Mouse (Mus musculus) liver, postnatal 0 days (tissue): ENCODE measurements around the gene Ctsd.

Experiments used
- CTCF ChIP-seq: sonication (generic); IDR thresholded peaks from 2 replicates; pipeline ENCODE4 v1.5.1; 2016; ENCODE audit warnings: antibody characterized with exemption, low read depth
- EP300 ChIP-seq: IDR thresholded peaks from 2 replicates; pipeline ENCODE4 v1.6.1; 2016; ENCODE audit warnings: antibody characterized with exemption, low read depth, mild to moderate bottlenecking

GRCm38 (mm10) chr7:142377233-142377925 lies 10.5 kb downstream of the Ctsd start:
- TF ChIP-seq CTCF: no peak
- TF ChIP-seq EP300: peak; percentile 99
